Mouse (Mus musculus) cerebellum, adult 2 months (tissue): ENCODE measurements around the gene Tnip1.

Experiments
- CTCF ChIP-seq: fragments of 200-500 bp; IDR thresholded peaks from 2 replicates; pipeline ENCODE4 v1.5.1; 2011; ENCODE audit warnings: low read depth, mild to moderate bottlenecking, control low read depth, low read length, moderate library complexity, borderline replicate concordance; ENCODE audit not compliant: insufficient read depth
- POLR2A ChIP-seq: fragments of 200-500 bp; IDR thresholded peaks from 2 replicates; pipeline ENCODE4 v1.6.1; 2011; ENCODE audit warnings: low read length, control low read depth, borderline replicate concordance; ENCODE audit not compliant: insufficient read depth

DNA sequence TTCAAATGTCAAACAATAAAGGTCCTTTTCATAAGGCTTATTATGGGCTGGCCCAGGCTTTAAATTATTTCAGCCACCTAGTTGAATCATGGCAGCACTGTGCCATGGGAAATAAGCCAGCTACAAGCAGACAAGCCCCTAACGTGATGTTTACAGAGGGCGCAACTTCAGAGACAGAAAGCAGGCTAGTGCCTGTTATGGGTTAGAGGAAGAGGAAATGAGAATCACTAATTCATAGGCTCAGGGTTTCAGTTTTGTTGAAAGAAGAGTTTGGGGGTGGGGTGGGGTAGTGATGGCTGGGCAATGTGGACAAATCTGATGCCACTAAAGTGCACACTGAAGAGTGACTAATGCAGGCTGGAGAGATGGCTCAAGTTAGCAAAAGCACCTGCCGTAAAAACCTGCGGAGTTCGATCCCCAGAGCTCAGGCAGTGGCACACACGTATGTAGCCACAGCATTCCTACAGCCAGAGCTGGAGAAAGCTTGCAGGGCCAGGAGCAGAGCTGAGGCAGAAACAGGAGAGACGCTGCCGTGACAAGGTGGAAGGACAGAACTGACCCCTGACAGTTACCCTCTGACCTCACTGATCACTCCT is 26.1 kb upstream of the Tnip1 start:
- TF ChIP-seq POLR2A = no peak
- TF ChIP-seq CTCF = no peak
